11 mouse cellular contexts compared by ENCODE assay signal in the genomic region with DNA sequence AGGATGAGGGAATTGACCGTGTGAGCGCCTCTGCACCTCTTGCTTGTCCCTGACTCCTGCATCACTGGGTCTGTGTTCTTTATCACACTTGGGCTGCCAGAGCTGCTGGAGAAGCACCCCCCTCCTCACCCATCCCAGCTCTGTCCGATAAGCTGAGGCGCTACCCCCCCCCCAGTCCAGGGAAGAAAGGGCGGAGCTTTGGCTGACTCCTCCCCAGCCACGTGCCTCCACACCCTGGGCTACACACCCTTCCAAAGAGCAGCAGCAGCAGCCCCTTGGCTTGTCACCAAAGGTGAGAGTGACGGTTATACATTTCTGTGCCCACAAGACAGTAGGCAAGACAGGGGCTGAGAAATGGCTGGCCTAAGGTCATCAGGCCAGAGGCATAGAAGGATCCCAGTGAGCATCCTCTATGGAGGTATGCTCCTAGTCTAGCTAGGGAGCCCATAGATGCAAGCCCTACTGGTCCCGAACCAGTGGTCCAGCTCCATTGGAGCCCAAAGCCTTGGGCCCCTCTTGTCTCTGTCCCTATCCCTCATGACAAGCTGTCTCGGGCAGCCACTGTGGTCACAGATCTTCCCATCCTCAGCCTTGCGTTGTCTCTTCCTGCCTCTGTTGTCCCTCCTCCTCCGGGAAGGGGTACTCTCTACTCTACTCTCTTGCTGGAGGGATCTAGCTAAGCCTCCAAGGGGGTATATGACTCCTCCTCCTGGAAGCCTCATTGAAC. TPM values are rescaled to one million over a fixed set of nuclear protein-coding genes. Genes with fewer than 3 reads are reported as not detected.
A peak's percentile ranks its signal among the peaks of the same experiment; 100 is the strongest.
DNase-seq lines count a peak whose midpoint lies in the region; ATAC-seq and TF ChIP-seq lines count a peak whose summit lies in the region.
"Had no signal": no experiment of that assay in that cellular context is flagged by ENCODE, and none has a peak within 500 bp of the region (broad histone marks: within the 10 kb centered on the region; RNA-seq: fewer than 3 reads in every experiment).

No protein-coding gene starts in this region.

- no peak for DNase-seq in heart, adult 18-20 months
- peak; percentile 93 for DNase-seq in MEL (ENCODE audit: low read depth, low spot score)
- no peak for DNase-seq in embryonic facial prominence, embryonic 11.5 days (ENCODE audit: low spot score)
- peak in 1 of 3 experiments; percentile 60 for DNase-seq in liver, embryonic 14.5 days (ENCODE audit: low read depth in 3 of 3, low spot score in 3 of 3)
- DNase-seq in left cerebral cortex, adult 8-10 months (ENCODE audit: low spot score in 2 of 2) = no peak
- no peak for DNase-seq in left cerebral cortex, postnatal 25 days (ENCODE audit: low spot score in 2 of 2)

- H3K4me2 ChIP-seq in heart, embryonic 14.5 days (ENCODE audit: low read length) = no peak overlapping the region
- H3K4me2 ChIP-seq in embryonic facial prominence, embryonic 11.5 days (ENCODE audit: low read depth, low read length) = no peak overlapping the region
- peak overlapping the region; percentile 37 for H3K4me2 ChIP-seq in liver, embryonic 14.5 days (ENCODE audit: low read depth)
- H3K4me2 ChIP-seq: limb, embryonic 12.5 days had no signal

- H3K36me3 ChIP-seq in heart, embryonic 14.5 days (ENCODE audit: control insufficient read depth, insufficient read depth, low read length) = no peaks in the 10 kb centered on the region
- H3K36me3 ChIP-seq in MEL (ENCODE audit: control insufficient read depth in 1 of 2, insufficient read depth in 2 of 2, low read length in 2 of 2) = peaks cover 0 to 58% of the 10 kb centered on the region in 2 experiments; a peak in 2 of 4 replicates
- no peaks in the 10 kb centered on the region for H3K36me3 ChIP-seq in embryonic facial prominence, embryonic 11.5 days (replicated peaks; ENCODE audit: control insufficient read depth, insufficient read depth, low read depth, low read length)
- H3K36me3 ChIP-seq in liver, embryonic 14.5 days (replicated peaks; ENCODE audit: control insufficient read depth, insufficient read depth, low read depth) = no peaks in the 10 kb centered on the region
- H3K36me3 ChIP-seq: limb, embryonic 12.5 days had no signal

- TF ChIP-seq POLR2A in MEL (IDR thresholded peaks at IDR 0.05; ENCODE audit: control insufficient read depth in 1 of 2, insufficient read depth in 1 of 2, low read depth in 1 of 2, low read length in 2 of 2, poor library complexity in 1 of 2) = peak in 1 of 2 experiments; percentile 73; a peak in 2 of 4 replicates

- no peak overlapping the region for H3K9ac ChIP-seq in heart, embryonic 14.5 days (ENCODE audit: low read length)
- peak overlapping the region; percentile 70 for H3K9ac ChIP-seq in MEL (ENCODE audit: control insufficient read depth, low read depth, low read length, poor library complexity, severe bottlenecking)
- no peak overlapping the region for H3K9ac ChIP-seq in embryonic facial prominence, embryonic 11.5 days (replicated peaks; ENCODE audit: low read length)
- peak overlapping the region; percentile 19 for H3K9ac ChIP-seq in liver, embryonic 14.5 days (replicated peaks)
- H3K9ac ChIP-seq: limb, embryonic 12.5 days had no signal

- TF ChIP-seq RAD21 in MEL (IDR thresholded peaks at IDR 0.05; ENCODE audit: low read depth, low read length) = no peak

- no peaks in the 10 kb centered on the region for H3K9me3 ChIP-seq in heart, embryonic 14.5 days (ENCODE audit: control insufficient read depth, low read length)
- no peaks in the 10 kb centered on the region for H3K9me3 ChIP-seq in MEL (replicated peaks; ENCODE audit: insufficient read depth, low read length)
- no peaks in the 10 kb centered on the region for H3K9me3 ChIP-seq in embryonic facial prominence, embryonic 11.5 days (replicated peaks; ENCODE audit: control insufficient read depth, low read length)
- no peaks in the 10 kb centered on the region for H3K9me3 ChIP-seq in liver, embryonic 14.5 days (ENCODE audit: control insufficient read depth, low read length)
- H3K9me3 ChIP-seq: limb, embryonic 12.5 days had no signal

- peaks cover 24 to 37% of the 10 kb centered on the region in 2 experiments for H3K4me1 ChIP-seq in heart, embryonic 14.5 days (ENCODE audit: control insufficient read depth in 2 of 2, insufficient read depth in 2 of 2, low read length in 2 of 2)
- H3K4me1 ChIP-seq in MEL (ENCODE audit: control insufficient read depth in 1 of 2, insufficient read depth in 2 of 2, low read length in 2 of 2) = peaks cover 31 to 69% of the 10 kb centered on the region in 2 experiments
- H3K4me1 ChIP-seq in embryonic facial prominence, embryonic 11.5 days (ENCODE audit: control insufficient read depth, insufficient read depth, low read length) = no peaks in the 10 kb centered on the region
- peaks cover 65 to 75% of the 10 kb centered on the region in 2 experiments for H3K4me1 ChIP-seq in liver, embryonic 14.5 days (replicated peaks; ENCODE audit: control insufficient read depth in 2 of 2, insufficient read depth in 2 of 2, low read length in 1 of 2)

- H3K79me2 ChIP-seq in MEL (ENCODE audit: control insufficient read depth, insufficient read depth, low read length, poor library complexity) = peaks cover 9% of the 10 kb centered on the region; the same call in 1 of the 2 replicates

- WGBS in heart, embryonic 14.5 days = 56% methylated on average over 11 of the region's 11 CpGs
- WGBS in embryonic facial prominence, embryonic 11.5 days = 84% methylated on average over 11 of the region's 11 CpGs
- 22% methylated on average over 11 of the region's 11 CpGs for WGBS in liver, embryonic 14.5 days (ENCODE audit: insufficient replicate concordance)

- ATAC-seq in heart, embryonic 14.5 days (ENCODE audit: insufficient number of reproducible peaks, insufficient read depth, low FRiP score, low read depth) = peak; percentile 34; the same call in 1 of the 2 replicates
- 0 out of 2 replicates have a peak, but pooled peaks have one; percentile 12 for ATAC-seq in embryonic facial prominence, embryonic 11.5 days (replicated peaks; ENCODE audit: insufficient number of reproducible peaks, low FRiP score, low TSS enrichment, low read depth)
- peak; percentile 71 for ATAC-seq in liver, embryonic 14.5 days (ENCODE audit: insufficient read depth)
- ATAC-seq: CD4-positive, CD25-positive, alpha-beta regulatory T cell, adult 4 months; forebrain, embryonic 14.5 days; hindbrain, embryonic 16.5 days had no signal

- H3K4me3 ChIP-seq in heart, embryonic 14.5 days (ENCODE audit: control insufficient read depth in 1 of 2, insufficient read depth in 1 of 2, low read depth in 1 of 2, low read length in 2 of 2) = no peak overlapping the region
- H3K4me3 ChIP-seq in MEL (ENCODE audit: control insufficient read depth in 1 of 2, insufficient read depth in 1 of 2, low read depth in 2 of 2, low read length in 2 of 2) = peak overlapping the region; percentile 36 to 41
- no peak overlapping the region for H3K4me3 ChIP-seq in embryonic facial prominence, embryonic 11.5 days (ENCODE audit: low read depth, low read length)
- no peak overlapping the region for H3K4me3 ChIP-seq in liver, embryonic 14.5 days (ENCODE audit: insufficient read depth in 1 of 2, low read depth in 2 of 2, low read length in 2 of 2)
- H3K4me3 ChIP-seq: limb, embryonic 12.5 days had no signal

- 0 out of 6 replicates have a peak, but pooled peaks of 1 of the 3 experiments have one; percentile 1 for TF ChIP-seq CTCF in MEL (IDR thresholded peaks at IDR 0.05 in 2 of 3, conservative IDR thresholded peaks at IDR 0.05 in 1 of 3; ENCODE audit: control insufficient read depth in 1 of 3, insufficient read depth in 1 of 3, low read depth in 2 of 3, low read length in 3 of 3, poor library complexity in 1 of 3, severe bottlenecking in 1 of 3)
- TF ChIP-seq CTCF in liver, embryonic 14.5 days (IDR thresholded peaks at IDR 0.05; ENCODE audit: low read depth) = no peak

- TF ChIP-seq EP300 in MEL (IDR thresholded peaks at IDR 0.05; ENCODE audit: low read depth in 1 of 2, low read length in 2 of 2) = peak; percentile 57 to 82
- peak; percentile 23; the same call in 1 of the 2 replicates for TF ChIP-seq EP300 in liver, embryonic 14.5 days (IDR thresholded peaks at IDR 0.05; ENCODE audit: low read depth)

- intact Hi-C loops in left cerebral cortex, postnatal 25 days (cut with DNase I) = no loop called here

- no peak overlapping the region for H3K27ac ChIP-seq in heart, embryonic 14.5 days (replicated peaks in 1 of 2; ENCODE audit: control insufficient read depth in 1 of 2, insufficient read depth in 1 of 2, low read depth in 2 of 2, low read length in 2 of 2)
- H3K27ac ChIP-seq in MEL (ENCODE audit: control insufficient read depth, low read depth, low read length) = peak overlapping the region; percentile 95
- H3K27ac ChIP-seq in embryonic facial prominence, embryonic 11.5 days (replicated peaks; ENCODE audit: low read depth, low read length) = no peak overlapping the region
- peak overlapping the region; percentile 95 for H3K27ac ChIP-seq in liver, embryonic 14.5 days
- H3K27ac ChIP-seq: limb, embryonic 12.5 days had no signal

- no peaks in the 10 kb centered on the region for H3K27me3 ChIP-seq in heart, embryonic 14.5 days (ENCODE audit: control insufficient read depth, insufficient read depth, low read length)
- H3K27me3 ChIP-seq in MEL (ENCODE audit: control insufficient read depth in 1 of 2, insufficient read depth in 2 of 2, low read length in 2 of 2) = no peaks in the 10 kb centered on the region
- H3K27me3 ChIP-seq in embryonic facial prominence, embryonic 11.5 days (ENCODE audit: control insufficient read depth, insufficient read depth, low read length) = no peaks in the 10 kb centered on the region
- H3K27me3 ChIP-seq in liver, embryonic 14.5 days (ENCODE audit: control insufficient read depth, insufficient read depth, low read length) = no peaks in the 10 kb centered on the region

TF ChIP-seq in MEL, 35 proteins besides CTCF, POLR2A, EP300 and RAD21 (continues in another document):
- TF ChIP-seq TAL1 (IDR thresholded peaks at IDR 0.05; ENCODE audit: low read length) = peak; percentile 21; the same call in 1 of the 2 replicates
- TF ChIP-seq ZNF384 (IDR thresholded peaks at IDR 0.05; ENCODE audit: low read depth, low read length) = no peak
- TF ChIP-seq ELF1 (IDR thresholded peaks at IDR 0.05; ENCODE audit: low read depth, low read length) = 0 out of 2 replicates have a peak, but pooled peaks have one; percentile 6
- peak; percentile 62 for TF ChIP-seq ZMIZ1 (IDR thresholded peaks at IDR 0.05; ENCODE audit: low read depth, low read length)

RNA-seq across cellular contexts. Expression of gene Zfp36l2, which starts 33.3 kb away (rescaled TPM):
- 8.5 and 9.6 TPM in 2 replicates for polyA plus RNA-seq in heart, embryonic 14.5 days (2014; fragmentation: Nextera tagmentation; extraction: Ambion mirVana)
- total RNA-seq in heart, adult 18-20 months (2021) = 10 to 100 TPM; 18.7 to 22.8 TPM
- 93.6 and 98.4 TPM in 2 replicates for total RNA-seq in MEL (2012; rRNA removed)
- 100 to 1,000 TPM in 1 of 2 experiments, 10 to 100 TPM in 1; 68.5 to 174 TPM for polyA plus RNA-seq in MEL (2012; ENCODE audit: insufficient read depth in 1 of 2, insufficient read length in 2 of 2, low read depth in 1 of 2, low replicate concordance in 2 of 2, missing spikeins in 1 of 2)
- polyA plus RNA-seq in embryonic facial prominence, embryonic 11.5 days (2014; fragmentation: Nextera tagmentation; extraction: Ambion mirVana) = 22.8 and 23.5 TPM in 2 replicates
- 22.7 and 27.3 TPM in 2 replicates for polyA plus RNA-seq in liver, embryonic 14.5 days (2012; rRNA removed)
- polyA plus RNA-seq in liver, embryonic 14.5 days (2014; fragmentation: Nextera tagmentation; extraction: Ambion mirVana) = 9.9 and 11.6 TPM in 2 replicates
- 10 to 100 TPM; 19.9 to 27.1 (median 24.2) TPM for total RNA-seq in left cerebral cortex, adult 8-10 months (2022)
- total RNA-seq in left cerebral cortex, postnatal 25 days (2021) = 10 to 100 TPM; 22.3 to 23.4 TPM

Comparison
In these comparisons a context has a peak if more than half of its experiments do, and no peak if none do; other contexts are left out.
1. ATAC-seq: peak in every context shown above with its lines; median percentile 71 in liver, embryonic 14.5 days; 34 in heart, embryonic 14.5 days; 12 in embryonic facial prominence, embryonic 11.5 days.
2. H3K27ac ChIP-seq: peak in MEL (single experiment) and liver, embryonic 14.5 days (single experiment); none in heart, embryonic 14.5 days (0 of 2) and embryonic facial prominence, embryonic 11.5 days (single experiment).
3. H3K4me3 ChIP-seq: peak in MEL (2 of 2); none in heart, embryonic 14.5 days (0 of 2), embryonic facial prominence, embryonic 11.5 days (single experiment) and liver, embryonic 14.5 days (0 of 2).
4. H3K9ac ChIP-seq: peak in MEL (single experiment) and liver, embryonic 14.5 days (single experiment); none in heart, embryonic 14.5 days (single experiment) and embryonic facial prominence, embryonic 11.5 days (single experiment).